Mouse (Mus musculus) urinary bladder, postnatal 25 days (tissue): ENCODE measurements around the gene P2ry13.

Experiments used
- DNase-seq: peaks from one replicate; pipeline ENCODE4 v3.0.0; 2022; ENCODE audit warnings: low spot score

Gene P2ry13

DNA sequence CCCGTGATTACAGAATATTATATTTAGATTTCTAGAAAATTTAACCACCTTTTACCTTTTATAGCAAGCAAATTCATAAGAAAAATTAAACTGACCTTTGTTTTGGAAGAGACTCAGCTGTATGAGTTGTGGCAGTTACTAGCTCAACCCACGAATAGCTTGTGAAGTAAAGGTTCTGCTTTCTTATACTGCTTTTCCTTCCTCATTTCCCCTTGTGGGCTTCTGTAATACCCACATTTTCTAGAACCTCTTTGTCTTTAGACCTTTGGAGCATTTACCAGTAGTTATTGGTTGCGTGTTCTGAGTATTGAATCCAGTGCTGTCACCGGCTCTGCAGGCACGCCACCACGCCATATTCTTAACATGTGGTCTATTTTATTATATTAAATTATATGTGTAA, at the start of gene P2ry13:
Gene P2ry13, minus strand, starts transcription at position 156 of the 400 bp plus-strand sequence.
- DNase-seq = no peak

DNA sequence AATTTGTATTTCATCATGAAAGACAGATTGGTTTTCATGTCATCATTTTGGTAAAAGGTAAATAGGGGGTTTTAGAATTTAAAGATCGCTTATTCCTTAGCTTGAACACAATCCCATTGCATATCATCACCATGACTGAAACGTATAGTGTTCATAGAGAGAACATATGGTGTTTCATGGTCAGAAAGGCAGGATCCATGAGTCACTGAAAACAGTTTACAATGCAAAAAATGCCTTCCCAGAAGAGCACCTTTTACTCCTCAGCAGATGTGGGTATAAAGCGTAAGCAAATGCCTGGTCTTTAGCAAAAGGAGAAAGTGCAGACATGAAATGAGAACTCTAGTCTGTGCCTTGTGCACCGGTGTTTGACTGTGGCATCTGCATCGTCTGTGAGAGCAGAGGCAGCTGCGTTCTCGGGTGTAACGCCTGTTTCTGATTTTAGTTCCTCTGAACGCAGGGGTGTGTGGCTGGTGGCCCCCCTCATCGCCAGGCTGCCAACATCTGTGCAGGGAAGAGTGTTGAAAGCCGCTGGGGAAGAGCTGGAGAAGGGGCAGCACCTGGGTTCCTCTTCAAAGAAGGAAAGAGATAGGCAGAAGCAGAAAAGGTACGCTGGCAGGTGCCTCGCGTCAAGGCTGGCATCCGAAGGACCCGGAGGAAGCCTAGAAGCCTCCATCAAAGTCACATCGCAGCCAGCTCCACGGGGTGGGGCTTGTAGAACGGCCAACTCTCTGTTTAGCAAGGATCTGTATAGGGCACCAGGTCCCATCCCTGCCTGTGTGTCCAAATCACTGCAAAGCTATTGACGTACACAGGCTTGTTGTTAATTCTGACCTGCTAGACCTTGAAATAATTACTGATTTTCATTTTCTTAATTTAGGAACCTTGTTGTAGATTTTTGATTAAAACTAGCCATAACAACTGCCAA, 47.3 kb upstream of the P2ry13 start:
- DNase-seq = no peak

DNA sequence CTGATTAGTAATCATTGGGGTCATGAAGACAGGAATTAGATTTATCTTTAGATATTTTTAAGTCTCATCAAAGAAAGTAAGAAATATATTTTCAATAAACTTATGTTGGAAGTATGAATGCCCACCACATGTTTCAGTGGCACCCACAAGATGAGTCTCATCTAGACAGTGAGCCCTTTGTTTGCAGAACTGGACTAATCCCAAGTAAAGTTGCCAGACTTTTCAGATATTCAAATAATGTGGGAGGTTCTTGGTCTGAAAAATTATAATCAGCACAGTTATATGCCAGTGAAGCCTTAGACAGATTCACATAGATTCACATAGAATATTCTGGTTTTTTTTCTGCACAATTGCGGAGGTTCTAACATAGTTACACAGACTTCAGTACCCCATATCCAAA, 39.8 kb upstream of the P2ry13 start:
- DNase-seq = no peak

- no peak for DNase-seq
Observed at GRCm38 (mm10) chr3:59248031-59248430, 37.3 kb upstream of the P2ry13 start.

GRCm38 (mm10) chr3:59243384-59243783, 32.7 kb upstream of the P2ry13 start:
- no peak for DNase-seq

DNA sequence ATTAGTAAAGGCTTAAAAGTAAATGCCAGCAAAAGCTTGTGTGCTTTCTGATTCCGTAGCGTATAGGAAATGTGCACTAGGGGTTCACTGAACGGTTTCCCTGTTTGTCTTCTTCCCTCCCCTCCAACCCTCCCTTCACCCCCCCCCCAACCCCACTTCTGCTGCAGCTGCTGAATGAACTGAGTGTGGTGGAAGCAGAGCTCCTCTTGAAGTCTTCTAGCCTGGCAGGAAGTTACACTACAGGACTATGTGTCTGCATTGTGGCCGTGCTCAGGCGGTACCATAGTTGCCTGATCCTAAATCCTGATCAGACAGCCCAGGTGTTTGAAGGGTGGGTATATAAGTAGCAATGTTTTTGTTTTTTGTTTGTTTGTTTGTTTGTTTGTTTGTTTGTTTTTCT, 24.2 kb upstream of the P2ry13 start:
- no peak for DNase-seq

DNA sequence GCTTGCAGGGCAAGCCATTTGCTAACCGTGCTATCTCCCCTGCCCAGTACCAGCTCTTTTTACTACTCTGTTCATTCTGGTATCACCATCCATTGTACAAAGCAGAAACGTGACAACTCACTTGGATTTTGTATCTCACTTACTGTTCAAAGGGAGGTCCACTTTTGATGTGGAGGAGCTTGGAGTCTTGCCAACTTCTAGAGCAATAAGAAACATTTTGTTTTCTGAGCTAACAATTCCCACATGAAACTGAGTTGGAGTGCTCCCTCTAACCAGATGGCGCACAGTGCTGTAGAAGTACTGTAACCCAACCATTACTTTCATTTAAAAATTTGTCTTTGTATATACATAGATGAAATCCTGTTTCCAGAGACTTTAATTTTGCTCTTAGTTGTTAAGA, 20.2 kb upstream of the P2ry13 start:
- DNase-seq = no peak

- DNase-seq = no peak
Observed at GRCm38 (mm10) chr3:59228730-59229551, 18.3 kb upstream of the P2ry13 start.

DNA sequence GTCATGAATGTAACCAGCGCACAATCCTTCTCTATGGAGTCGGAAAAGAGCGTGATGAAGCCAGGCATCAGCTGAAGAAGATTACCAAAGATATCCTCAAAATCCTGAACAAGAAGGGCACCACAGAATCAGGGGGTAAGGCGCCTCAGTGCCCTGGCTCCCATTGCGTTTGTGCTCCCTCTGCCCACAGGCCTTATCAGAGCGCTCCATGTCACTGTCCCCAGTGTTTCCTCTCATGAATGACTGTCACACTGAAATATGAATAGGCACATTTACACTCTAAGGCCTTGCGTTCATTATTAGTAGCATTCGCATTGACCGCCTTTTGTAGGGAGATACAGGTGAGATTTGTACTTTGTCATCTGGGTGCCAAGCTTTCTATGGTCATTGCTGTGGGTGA, 17.0 kb upstream of the P2ry13 start:
- DNase-seq = no peak

DNA sequence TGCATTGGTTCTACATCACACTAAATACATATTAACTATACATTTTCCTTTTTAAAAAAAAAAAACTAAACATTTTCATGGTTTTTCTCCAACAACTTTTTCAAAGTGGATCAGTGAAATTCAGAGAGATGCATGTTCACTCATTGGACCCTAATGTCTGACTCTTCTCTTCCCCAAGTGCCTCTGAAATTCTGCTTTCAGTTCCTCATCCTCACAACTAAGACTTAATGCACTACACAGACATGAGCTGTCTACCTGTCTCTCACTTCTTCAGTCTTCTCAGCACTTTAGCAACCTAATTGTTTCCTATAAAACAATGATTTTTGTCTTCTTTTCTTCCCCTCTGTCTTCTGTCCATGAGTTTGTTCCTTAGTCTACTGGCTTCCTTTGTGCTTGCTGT, 14.7 kb upstream of the P2ry13 start:
- DNase-seq = no peak

DNA sequence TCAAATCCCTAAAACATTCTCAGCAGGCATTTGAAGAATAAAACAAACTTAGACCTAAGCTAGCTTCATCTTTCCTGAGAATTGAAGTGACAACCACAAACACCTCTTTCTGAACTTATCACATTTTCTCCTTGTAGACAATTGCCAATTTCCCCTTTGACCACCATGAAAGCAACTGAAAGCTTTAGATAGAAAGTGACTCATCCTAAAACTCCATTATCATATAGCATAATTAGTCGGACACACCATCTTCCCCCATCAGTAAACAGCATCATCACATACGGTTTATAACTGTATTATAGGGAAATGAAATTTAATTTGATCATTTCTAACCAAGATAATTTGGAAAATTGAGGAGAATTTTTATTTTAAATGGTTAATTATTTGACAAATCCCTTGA, 11.6 kb upstream of the P2ry13 start:
- no peak for DNase-seq

DNA sequence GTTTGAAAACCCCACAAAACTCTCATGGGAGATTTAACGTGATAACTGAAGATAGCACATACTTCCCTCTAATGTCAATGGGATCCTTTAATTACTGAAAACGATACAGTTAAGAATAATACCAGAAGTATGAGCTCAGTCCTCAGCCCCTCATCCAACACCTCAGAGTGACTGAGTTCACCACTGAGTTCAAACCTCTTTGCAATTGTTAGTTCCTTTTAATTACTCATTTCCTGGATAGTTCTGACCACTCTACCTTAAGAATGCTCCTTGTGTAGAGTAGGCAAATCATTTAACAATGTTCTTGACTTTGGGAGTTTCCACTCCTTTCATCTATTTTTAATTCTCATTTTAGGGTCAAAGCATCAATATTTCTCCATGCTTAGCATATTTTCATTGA, 8.6 kb upstream of the P2ry13 start:
- no peak for DNase-seq

DNA sequence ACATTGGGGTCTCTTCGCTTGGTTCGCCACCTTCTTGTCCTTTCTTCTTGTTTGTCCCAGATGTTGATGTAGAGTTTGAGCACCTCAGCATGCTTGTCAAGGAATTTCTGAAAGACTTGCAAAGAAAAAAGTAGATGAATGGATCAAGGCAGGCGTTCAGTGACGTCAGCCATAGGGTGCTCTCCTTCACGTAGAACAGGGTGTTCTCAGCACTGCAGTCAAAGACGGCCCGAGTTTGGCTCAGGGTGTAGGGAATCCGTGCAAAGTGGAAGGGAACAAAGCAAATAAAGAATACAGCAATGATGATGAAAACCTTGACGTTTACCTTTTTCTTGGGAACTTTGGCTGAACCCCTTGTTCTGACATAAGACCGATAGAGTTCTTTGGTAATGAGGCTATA, 6.5 kb upstream of the P2ry13 start:
- DNase-seq = no peak

GRCm38 (mm10) chr3:59212404-59212803, 1.7 kb upstream of the P2ry13 start:
- DNase-seq = no peak

DNA sequence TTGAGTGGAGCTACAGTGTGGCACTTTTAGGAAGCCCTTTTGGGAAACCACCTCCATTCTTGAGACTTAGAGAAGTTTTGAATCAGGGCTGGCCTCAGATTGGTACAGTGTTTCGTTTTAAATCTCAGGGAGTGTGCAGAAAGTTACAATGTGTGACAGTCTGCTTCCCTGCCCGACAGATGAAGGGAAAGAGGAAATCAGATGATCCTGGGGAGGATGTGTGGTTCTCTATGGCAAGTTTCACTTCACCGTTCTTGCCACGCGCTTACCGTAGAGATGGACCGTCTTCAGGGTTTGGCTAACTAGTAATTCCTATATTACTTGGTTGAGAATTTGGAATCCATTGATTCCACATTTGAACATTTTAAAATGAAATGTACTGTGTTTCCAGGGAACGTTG, 1.1 kb upstream of the P2ry13 start:
- no peak for DNase-seq

- DNase-seq = no peak
Observed at GRCm38 (mm10) chr3:59210089-59210488, 593 bp downstream of the P2ry13 start.

- peak; percentile 48 for DNase-seq
Observed at GRCm38 (mm10) chr3:59208650-59209548, 1.8 kb downstream of the P2ry13 start.

GRCm38 (mm10) chr3:59205941-59206340, 4.7 kb downstream of the P2ry13 start:
- DNase-seq = no peak

- no peak for DNase-seq
Observed at GRCm38 (mm10) chr3:59204719-59205503, 5.8 kb downstream of the P2ry13 start.

DNA sequence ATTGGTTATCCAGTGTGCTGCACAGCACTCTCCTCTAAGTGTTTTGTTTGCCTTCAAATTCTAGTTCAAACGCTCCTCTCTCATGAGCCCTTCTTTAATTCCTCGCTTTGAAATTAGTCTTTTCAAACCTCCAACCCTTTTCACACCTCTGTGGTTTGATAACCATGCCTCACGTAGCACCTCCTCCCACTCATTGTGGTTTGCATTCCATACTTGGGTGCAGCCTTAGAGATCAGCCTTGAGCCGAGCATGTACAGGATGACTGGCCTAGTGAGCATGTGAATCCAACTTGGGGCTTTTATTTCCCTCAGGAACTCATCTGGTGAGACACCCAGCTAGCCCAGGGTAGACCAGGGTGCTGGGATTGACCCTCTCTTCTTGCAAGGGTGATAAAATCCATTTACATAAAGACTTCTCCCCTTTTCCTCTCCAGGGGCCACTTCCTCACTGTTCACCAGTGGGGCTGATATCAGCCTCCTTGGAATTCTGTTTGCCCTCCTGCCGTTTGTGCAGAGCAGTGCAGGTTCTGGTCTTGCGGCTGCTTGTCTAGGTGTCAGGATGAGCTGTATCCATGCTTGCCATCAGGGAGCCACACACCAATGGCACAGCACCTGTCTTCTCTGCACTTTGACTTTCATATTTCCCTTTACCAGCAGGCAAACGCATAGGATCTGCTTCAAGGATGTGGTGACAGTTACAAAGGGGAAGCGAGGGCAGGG, 6.7 kb downstream of the P2ry13 start:
- no peak for DNase-seq
